Mouse (Mus musculus): Measurements from ENCODE around the gene Ltbp4.

Gene Ltbp4

GRCm38 (mm10) chr7:27327500-27327899 is 10.0 kb downstream of the Ltbp4 start:
- no peak for DNase-seq (ENCODE audit: low read depth, low spot score)

- DNase-seq (ENCODE audit: low read depth, low spot score): no peak
Measured at GRCm38 (mm10) chr7:27326101-27326880, 11.2 kb downstream of the Ltbp4 start.

GRCm38 (mm10) chr7:27325697-27326096 is 11.8 kb downstream of the Ltbp4 start:
- DNase-seq (ENCODE audit: low read depth, low spot score): no peak

- no peak for DNase-seq (ENCODE audit: low read depth, low spot score)
Measured at GRCm38 (mm10) chr7:27324928-27325327, 12.6 kb downstream of the Ltbp4 start.

GRCm38 (mm10) chr7:27324161-27324560 is 13.3 kb downstream of the Ltbp4 start:
- DNase-seq (ENCODE audit: low read depth, low spot score): no peak

GRCm38 (mm10) chr7:27323001-27323400 is 14.5 kb downstream of the Ltbp4 start:
- DNase-seq (ENCODE audit: low read depth, low spot score): no peak

GRCm38 (mm10) chr7:27322291-27322690 is 15.2 kb downstream of the Ltbp4 start:
- no peak for DNase-seq (ENCODE audit: low read depth, low spot score)

- no peak for DNase-seq (ENCODE audit: low read depth, low spot score)
Measured at GRCm38 (mm10) chr7:27319411-27319810, 18.1 kb downstream of the Ltbp4 start.

- peak; percentile 57 for DNase-seq (ENCODE audit: low read depth, low spot score)
Measured at GRCm38 (mm10) chr7:27315958-27316357, 21.5 kb downstream of the Ltbp4 start.

- DNase-seq (ENCODE audit: low read depth, low spot score): no peak
Measured at GRCm38 (mm10) chr7:27314393-27314792, 23.1 kb downstream of the Ltbp4 start.

- DNase-seq (ENCODE audit: low read depth, low spot score): no peak
Measured at GRCm38 (mm10) chr7:27311651-27312284, 25.7 kb downstream of the Ltbp4 start.

- no peak for DNase-seq (ENCODE audit: low read depth, low spot score)
Measured at GRCm38 (mm10) chr7:27310996-27311535, 26.4 kb downstream of the Ltbp4 start.

- no peak for DNase-seq (ENCODE audit: low read depth, low spot score)
Measured at GRCm38 (mm10) chr7:27310306-27310705, 27.2 kb downstream of the Ltbp4 start.

GRCm38 (mm10) chr7:27309832-27310231 is 27.7 kb downstream of the Ltbp4 start:
- no peak for DNase-seq (ENCODE audit: low read depth, low spot score)

- no peak for DNase-seq (ENCODE audit: low read depth, low spot score)
Measured at GRCm38 (mm10) chr7:27308821-27309549, 28.5 kb downstream of the Ltbp4 start.

- DNase-seq (ENCODE audit: low read depth, low spot score): peak; percentile 38
Measured at GRCm38 (mm10) chr7:27307551-27307950, 29.9 kb downstream of the Ltbp4 start.

GRCm38 (mm10) chr7:27306161-27307160 is 31.0 kb downstream of the Ltbp4 start:
- peak; percentile 55 for DNase-seq (ENCODE audit: low read depth, low spot score)

- no peak for DNase-seq (ENCODE audit: low read depth, low spot score)
Measured at GRCm38 (mm10) chr7:27305091-27305730, 32.3 kb downstream of the Ltbp4 start.

GRCm38 (mm10) chr7:27302172-27302571 is 35.3 kb downstream of the Ltbp4 start:
- peak; percentile 80 for DNase-seq (ENCODE audit: low read depth, low spot score)

- peak; percentile 65 for DNase-seq (ENCODE audit: low read depth, low spot score)
Measured at GRCm38 (mm10) chr7:27300801-27301200, 36.7 kb downstream of the Ltbp4 start.

Data from brain, adult 2 months (tissue).